Mouse (Mus musculus) heart, postnatal 25 days (tissue): ENCODE measurements around the gene Hmces. TPM values are rescaled to one million over a fixed set of nuclear protein-coding genes. Genes with fewer than 3 reads are reported as not detected.

Experiments
- microRNA-seq: library from miRNA; unstranded; fragments of <30 nt; microRNA quantifications from one replicate; pipeline ENCODE4 v1.2.0, GENCODE M21; 2022
- total RNA-seq, 2 experiments: library from RNA; stranded (reverse); gene quantifications; 2 replicates each; pipeline ENCODE4 v1.2.3; 2021

The Hmces gene
- total RNA-seq, 2 experiments from 2014 or later: 8.5 to 10.3 TPM

Small RNA genes within 50 kb of the gene (microRNA-seq; reads per million reads assigned to microRNA genes)
- gene Gm47286: not detected

Other genes with a start within 250 kb of the Hmces start
- gene Aplf, start 241.7 kb upstream of the Hmces start, total RNA-seq: 1 to 10 TPM; 2.3 to 2.6 TPM
- gene Efcc1, start 183.1 kb upstream of the Hmces start, total RNA-seq: 1 to 10 TPM in 1 of 2 experiments, under 1 TPM in 1; 0.95 to 1.4 TPM
- 1 to 10 TPM in 1 of 2 experiments, under 1 TPM in 1; 0.78 to 1.2 TPM for gene Gp9, start 135.9 kb upstream of the Hmces start, total RNA-seq
- gene Rab43, start 101.8 kb upstream of the Hmces start, total RNA-seq: 10 to 100 TPM; 12.5 to 15.7 TPM
- 1 to 10 TPM; 1.2 to 1.6 TPM for gene Gm45140, start 78.1 kb upstream of the Hmces start, total RNA-seq
- gene Isy1, start 75.1 kb upstream of the Hmces start, total RNA-seq: 10 to 100 TPM; 19.5 to 21.9 TPM
- 100 to 1,000 TPM; 279 to 311 TPM for gene Cnbp, start 62.8 kb upstream of the Hmces start, total RNA-seq
- gene Copg1, start 26.1 kb upstream of the Hmces start, total RNA-seq: 10 to 100 TPM; 42.6 to 46.1 TPM
- 1 to 10 TPM; 1.7 to 2.7 TPM for gene H1fx, start 67.7 kb downstream of the Hmces start, total RNA-seq
- 100 to 1,000 TPM; 292 to 305 TPM for gene Rab7, start 131.3 kb downstream of the Hmces start, total RNA-seq
- gene Rpn1, start 170.5 kb downstream of the Hmces start, total RNA-seq: 100 to 1,000 TPM in 1 of 2 experiments, 10 to 100 TPM in 1; 95.7 to 115 TPM